Mouse (Mus musculus): ENCODE measurements around the gene D17Wsu92e.
"Not testable (repeated sequence)": the region's sequence is repeated elsewhere in the genome, so short reads cannot be mapped to it uniquely, and the experiment has no call there.

Gene D17Wsu92e

GRCm38 (mm10) chr17:27820568-27821406 lies at the start of gene D17Wsu92e:
TSS of gene D17Wsu92e (minus strand) at chr17:27820648.
- DNase-seq (ENCODE audit: low read depth, low spot score): peak; percentile 98

GRCm38 (mm10) chr17:27866737-27867136 lies 46.3 kb upstream of the D17Wsu92e start:
- no peak for DNase-seq (ENCODE audit: low read depth, low spot score)

- no peak for DNase-seq (ENCODE audit: low read depth, low spot score)
Observed at GRCm38 (mm10) chr17:27865461-27865860, 45.0 kb upstream of the D17Wsu92e start.

- DNase-seq (ENCODE audit: low read depth, low spot score): no peak
Observed at GRCm38 (mm10) chr17:27859131-27859530, 38.7 kb upstream of the D17Wsu92e start.

- DNase-seq (ENCODE audit: low read depth, low spot score): peak; percentile 31
Observed at GRCm38 (mm10) chr17:27857649-27858475, 37.4 kb upstream of the D17Wsu92e start.

- peak; percentile 43 for DNase-seq (ENCODE audit: low read depth, low spot score)
Observed at GRCm38 (mm10) chr17:27856798-27857648, 36.6 kb upstream of the D17Wsu92e start.

GRCm38 (mm10) chr17:27856265-27856797 lies 35.9 kb upstream of the D17Wsu92e start, which contains the start of gene Uhrf1bp1:
TSS of gene Uhrf1bp1 (plus strand) at chr17:27856441.
- DNase-seq (ENCODE audit: low read depth, low spot score): peak; percentile 79

- no peak for DNase-seq (ENCODE audit: low read depth, low spot score)
Observed at GRCm38 (mm10) chr17:27851076-27851475, 30.6 kb upstream of the D17Wsu92e start.

- no peak for DNase-seq (ENCODE audit: low read depth, low spot score)
Observed at GRCm38 (mm10) chr17:27848351-27848750, 27.9 kb upstream of the D17Wsu92e start.

GRCm38 (mm10) chr17:27839469-27840252 lies 19.2 kb upstream of the D17Wsu92e start:
- DNase-seq (ENCODE audit: low read depth, low spot score): peak; percentile 77

- not testable (repeated sequence) for DNase-seq (ENCODE audit: low read depth, low spot score)
Observed at GRCm38 (mm10) chr17:27837850-27838249, 17.4 kb upstream of the D17Wsu92e start, which contains the start of gene Snrpc. TSS of gene Snrpc (plus strand) at chr17:27838150.

GRCm38 (mm10) chr17:27830411-27830810 lies 10.0 kb upstream of the D17Wsu92e start:
- DNase-seq (ENCODE audit: low read depth, low spot score): no peak

GRCm38 (mm10) chr17:27827511-27827910 lies 7.1 kb upstream of the D17Wsu92e start:
- no peak for DNase-seq (ENCODE audit: low read depth, low spot score)

GRCm38 (mm10) chr17:27826908-27827383 lies 6.5 kb upstream of the D17Wsu92e start:
- no peak for DNase-seq (ENCODE audit: low read depth, low spot score)

GRCm38 (mm10) chr17:27825984-27826905 lies 5.8 kb upstream of the D17Wsu92e start:
- DNase-seq (ENCODE audit: low read depth, low spot score): peak; percentile 53

GRCm38 (mm10) chr17:27825539-27825938 lies 5.1 kb upstream of the D17Wsu92e start:
- no peak for DNase-seq (ENCODE audit: low read depth, low spot score)

- DNase-seq (ENCODE audit: low read depth, low spot score): no peak
Observed at GRCm38 (mm10) chr17:27824941-27825340, 4.5 kb upstream of the D17Wsu92e start.

GRCm38 (mm10) chr17:27823142-27823905 lies 2.9 kb upstream of the D17Wsu92e start:
- DNase-seq (ENCODE audit: low read depth, low spot score): no peak
